Mouse (Mus musculus) spleen, adult 2 months (tissue): Measurements from ENCODE around the gene Shb. TPM values are rescaled to one million over a fixed set of nuclear protein-coding genes. Genes with fewer than 3 reads are reported as not detected.

Experiments
- DNase-seq, 2 experiments: peaks; one replicate each; pipeline versions ENCODE4 v3.0.0 to v3.0.0-alpha.2; 2012 to 2021; ENCODE audit warnings: low spot score in 2 of 2, low read depth in 1 of 2
- H3K27ac ChIP-seq: fragments of 200-500 bp; 2 replicates; pipeline ENCODE4 v1.5.1; 2012; ENCODE audit warnings: low read length, inconsistent platforms; ENCODE audit not compliant: insufficient read depth
- H3K27me3 ChIP-seq: fragments of 200-500 bp; 2 replicates; pipeline ENCODE4 v1.6.1; 2012; ENCODE audit warnings: mild to moderate bottlenecking, moderate library complexity, low read length, inconsistent platforms; ENCODE audit not compliant: control insufficient read depth, insufficient read depth
- H3K36me3 ChIP-seq: fragments of 200-500 bp; 2 replicates; pipeline ENCODE4 v1.6.1; 2012; ENCODE audit warnings: mild to moderate bottlenecking, low read length, inconsistent platforms; ENCODE audit not compliant: control insufficient read depth, insufficient read depth
- H3K4me1 ChIP-seq: fragments of 200-500 bp; 2 replicates; pipeline ENCODE4 v1.6.1; 2011; ENCODE audit warnings: inconsistent platforms; ENCODE audit not compliant: control insufficient read depth, insufficient read depth, insufficient read length
- H3K4me3 ChIP-seq: fragments of 200-500 bp; 2 replicates; pipeline ENCODE4 v1.5.1; 2011; ENCODE audit warnings: mild to moderate bottlenecking, inconsistent platforms; ENCODE audit not compliant: insufficient read depth, insufficient read length; ENCODE audit errors: extremely low read depth
- CTCF ChIP-seq: fragments of 200-500 bp; IDR thresholded peaks from 2 replicates; pipeline ENCODE4 v1.5.1; 2011; ENCODE audit warnings: mild to moderate bottlenecking, inconsistent platforms; ENCODE audit not compliant: insufficient read depth, insufficient read length, insufficient replicate concordance; ENCODE audit errors: extremely low read depth
- POLR2A ChIP-seq: fragments of 200-500 bp; IDR thresholded peaks from 2 replicates; pipeline ENCODE4 v1.6.1; 2011; ENCODE audit warnings: low read depth, low read length, inconsistent platforms
- WGBS: fragments of 180-500 bp; shearing (Covaris S2); methylation state at CpG from one replicate; pipeline ENCODE4 v1.1.7; 2018; 5-methylcytosine and 5-hydroxymethylcytosine counted together
- polyA plus RNA-seq: library from polyadenylated mRNA; depleted of rRNA; stranded (reverse); fragments of >200 nt; gene quantifications from 2 replicates; pipeline ENCODE4 v1.2.3, GENCODE M21; 2012

Shb gene
- polyA plus RNA-seq, 1 experiment, result 8.6 TPM

GRCm38 (mm10) chr4:45499081-45499480 is 33.2 kb downstream of the Shb start:
- Histone ChIP-seq H3K27me3 (no peaks in the 10 kb centered on the region), H3K4me1 (no peaks in the 10 kb centered on the region), H3K27ac (no peak overlapping the region), H3K36me3 (no peaks in the 10 kb centered on the region), H3K4me3 (no peak overlapping the region)
- DNase-seq, result no peak
- WGBS, result 64% methylated on average over 6 of the region's 6 CpGs
- no peak for TF ChIP-seq POLR2A
- no peak for TF ChIP-seq CTCF

GRCm38 (mm10) chr4:45498345-45498744 is 33.9 kb downstream of the Shb start:
- Histone ChIP-seq H3K4me3 (no peak overlapping the region), H3K27ac (no peak overlapping the region), H3K27me3 (no peaks in the 10 kb centered on the region), H3K36me3 (no peaks in the 10 kb centered on the region), H3K4me1 (no peaks in the 10 kb centered on the region)
- no peak for DNase-seq
- no peak for TF ChIP-seq CTCF
- no peak for TF ChIP-seq POLR2A
- WGBS, result 46% methylated on average over 5 of the region's 5 CpGs

GRCm38 (mm10) chr4:45497282-45497681 is 35.0 kb downstream of the Shb start:
- no peaks in the 10 kb centered on the region for H3K36me3 ChIP-seq
- WGBS, result 89% methylated on average over 6 of the region's 6 CpGs
- H3K27ac ChIP-seq, result no peak overlapping the region
- H3K27me3 ChIP-seq, result no peaks in the 10 kb centered on the region
- no peak for DNase-seq
- H3K4me3 ChIP-seq, result no peak overlapping the region
- TF ChIP-seq POLR2A (no peak), CTCF (no peak)
- H3K4me1 ChIP-seq, result 0 out of 2 replicates have a peak, but pooled peaks cover under 1% of the 10 kb centered on the region

GRCm38 (mm10) chr4:45495531-45496201 is 36.6 kb downstream of the Shb start:
- H3K27ac ChIP-seq, result no peak overlapping the region
- H3K4me3 ChIP-seq, result no peak overlapping the region
- H3K4me1 ChIP-seq, result peaks cover 5% of the 10 kb centered on the region; the same call in 1 of the 2 replicates
- H3K36me3 ChIP-seq, result no peaks in the 10 kb centered on the region
- no peaks in the 10 kb centered on the region for H3K27me3 ChIP-seq
- WGBS, result 88% methylated on average over 8 of the region's 8 CpGs
- DNase-seq, result no peak
- TF ChIP-seq POLR2A (no peak), CTCF (no peak)

DNA sequence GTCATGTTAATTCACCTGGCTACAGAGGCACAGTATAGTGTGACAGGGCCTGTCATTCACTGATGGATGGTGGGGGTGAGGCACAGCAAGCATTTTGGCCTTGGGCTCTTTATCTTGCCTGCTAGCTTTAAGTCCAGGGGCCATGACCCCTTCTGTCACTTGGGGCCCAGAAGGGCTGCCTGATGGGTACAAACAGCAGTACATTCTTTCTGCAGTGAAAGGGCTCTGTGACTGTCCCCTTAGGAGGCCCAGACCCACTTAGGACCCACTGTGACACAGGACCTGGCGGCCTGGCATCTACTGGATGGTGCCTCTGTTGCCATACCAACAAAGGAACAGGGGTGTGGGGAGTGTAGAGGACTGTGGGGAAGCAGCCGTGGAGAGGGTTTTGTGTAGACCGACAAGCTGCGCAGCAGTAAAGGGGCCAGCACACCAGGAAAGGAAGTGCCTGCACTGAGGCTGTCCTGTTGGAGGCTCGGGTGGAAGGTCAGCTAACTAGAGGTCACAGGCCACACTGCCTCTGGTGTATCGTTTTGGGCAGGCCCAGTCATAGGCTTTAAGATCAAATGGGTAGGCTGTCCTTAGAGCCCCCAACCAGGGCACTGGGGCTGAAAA is 38.4 kb downstream of the Shb start:
- DNase-seq, result no peak
- Histone ChIP-seq H3K27ac (no peak overlapping the region), H3K27me3 (no peaks in the 10 kb centered on the region), H3K4me1 (peaks cover 6% of the 10 kb centered on the region; the same call in 1 of the 2 replicates), H3K36me3 (no peaks in the 10 kb centered on the region), H3K4me3 (no peak overlapping the region)
- no peak for TF ChIP-seq CTCF
- no peak for TF ChIP-seq POLR2A
- 60% methylated on average over 6 of the region's 6 CpGs for WGBS

GRCm38 (mm10) chr4:45493118-45493517 is 39.2 kb downstream of the Shb start:
- DNase-seq, result no peak
- Histone ChIP-seq H3K36me3 (no peaks in the 10 kb centered on the region), H3K4me1 (peaks cover 7% of the 10 kb centered on the region; the same call in 1 of the 2 replicates), H3K27ac (no peak overlapping the region), H3K4me3 (no peak overlapping the region), H3K27me3 (no peaks in the 10 kb centered on the region)
- no peak for TF ChIP-seq POLR2A
- no peak for TF ChIP-seq CTCF
- WGBS, result 78% methylated on average over 7 of the region's 7 CpGs

DNA sequence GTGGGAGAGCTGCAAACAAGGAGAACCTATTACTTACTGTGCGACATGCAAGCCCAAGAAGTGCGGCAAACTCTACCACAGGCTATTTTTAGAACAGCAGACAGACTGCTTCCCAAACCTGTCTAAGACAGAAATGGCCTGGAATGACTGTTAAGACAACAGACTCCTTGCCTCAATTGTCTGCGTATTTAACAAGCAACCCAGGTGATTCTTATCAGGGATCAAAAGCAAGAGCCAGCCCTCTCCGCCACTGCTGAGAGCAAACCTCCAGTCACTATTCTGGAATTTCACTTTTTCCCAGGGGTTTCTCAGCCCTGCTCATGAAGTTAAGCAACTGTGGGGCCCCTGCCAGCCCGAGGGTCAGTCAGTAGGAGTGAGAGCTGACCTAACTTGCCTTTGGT is 39.6 kb downstream of the Shb start:
- no peak for DNase-seq
- Histone ChIP-seq H3K27me3 (no peaks in the 10 kb centered on the region), H3K36me3 (no peaks in the 10 kb centered on the region), H3K4me3 (no peak overlapping the region), H3K4me1 (peaks cover 7% of the 10 kb centered on the region; the same call in 1 of the 2 replicates), H3K27ac (no peak overlapping the region)
- 39% methylated on average over 5 of the region's 5 CpGs for WGBS
- TF ChIP-seq POLR2A, result no peak
- no peak for TF ChIP-seq CTCF
